Mouse (Mus musculus): ENCODE measurements around the gene Rasl10b.

- TF ChIP-seq CTCF (IDR thresholded peaks at IDR 0.05; ENCODE audit: borderline replicate concordance, extremely low read depth, insufficient read depth, insufficient read length), result no peak
- no peak for TF ChIP-seq POLR2A (IDR thresholded peaks at IDR 0.05; ENCODE audit: borderline replicate concordance, extremely low read depth, insufficient read depth, insufficient read length, poor library complexity, severe bottlenecking)
Observed at GRCm38 (mm10) chr11:83418566-83418965, 9.6 kb downstream of the Rasl10b start.

Measured in brain, embryonic 14.5 days (tissue).